Mouse (Mus musculus) adrenal gland, adult 2 months (tissue): Measurements from ENCODE around the gene Ubtd2. TPM values are rescaled to one million over a fixed set of nuclear protein-coding genes. Genes with fewer than 3 reads are reported as not detected.
A peak's percentile ranks its signal among the peaks of the same experiment; 100 is the strongest.

Source experiments
- DNase-seq: peaks from one replicate; pipeline ENCODE4 v3.0.0; 2021
- polyA plus RNA-seq: library from polyadenylated mRNA; depleted of rRNA; stranded (reverse); fragments of >200 nt; gene quantifications from 2 replicates; pipeline ENCODE4 v1.2.3, GENCODE M21; 2012
- total RNA-seq, 2 experiments: library from RNA; stranded (reverse); gene quantifications; 2 replicates each; pipeline ENCODE4 v1.2.3; 2021

Gene Ubtd2
- total and polyA plus RNA-seq, 3 experiments: 4.9 to 14.4 (median 12.2) TPM

GRCm38 (mm10) chr11:32519354-32519753 is 64.2 kb downstream of the Ubtd2 start:
- no peak for DNase-seq

GRCm38 (mm10) chr11:32521246-32521645 is 66.1 kb downstream of the Ubtd2 start:
- DNase-seq: no peak

- DNase-seq: no peak
These were observed 69.2 kb downstream of the Ubtd2 start for GRCm38 (mm10) chr11:32524122-32524920.

GRCm38 (mm10) chr11:32527006-32527405 is 71.8 kb downstream of the Ubtd2 start:
- no peak for DNase-seq

- DNase-seq: no peak
These were observed 75.0 kb downstream of the Ubtd2 start for GRCm38 (mm10) chr11:32530151-32530550.

GRCm38 (mm10) chr11:32531871-32532764 is 76.9 kb downstream of the Ubtd2 start, which contains the start of gene Efcab9:
TSS of gene Efcab9 (minus strand) at chr11:32532081.
- no peak for DNase-seq

GRCm38 (mm10) chr11:32532765-32533481 is 77.8 kb downstream of the Ubtd2 start, which contains the start of gene Stk10:
TSS of gene Stk10 (plus strand) at chr11:32533305.
- peak; percentile 96 for DNase-seq

- DNase-seq: peak; percentile 44
These were observed 78.5 kb downstream of the Ubtd2 start for GRCm38 (mm10) chr11:32533482-32534261.

- DNase-seq: no peak
These were observed 79.4 kb downstream of the Ubtd2 start for GRCm38 (mm10) chr11:32534453-32535075.

- DNase-seq: no peak
These were observed 80.5 kb downstream of the Ubtd2 start for GRCm38 (mm10) chr11:32535646-32536045.

- DNase-seq: no peak
These were observed 81.8 kb downstream of the Ubtd2 start for GRCm38 (mm10) chr11:32536954-32537353.

- peak; percentile 43 for DNase-seq
These were observed 83.3 kb downstream of the Ubtd2 start for GRCm38 (mm10) chr11:32538435-32538834.

GRCm38 (mm10) chr11:32538846-32539245 is 83.7 kb downstream of the Ubtd2 start:
- no peak for DNase-seq

- DNase-seq: no peak
These were observed 84.5 kb downstream of the Ubtd2 start for GRCm38 (mm10) chr11:32539717-32540116.

- no peak for DNase-seq
These were observed 85.3 kb downstream of the Ubtd2 start for GRCm38 (mm10) chr11:32540463-32540862.

- peak; percentile 60 for DNase-seq
These were observed 87.0 kb downstream of the Ubtd2 start for GRCm38 (mm10) chr11:32542181-32542580.

- peak; percentile 45 for DNase-seq
These were observed 87.7 kb downstream of the Ubtd2 start for GRCm38 (mm10) chr11:32542687-32543411.

GRCm38 (mm10) chr11:32544041-32544440 is 88.9 kb downstream of the Ubtd2 start:
- DNase-seq: no peak

GRCm38 (mm10) chr11:32544497-32544896 is 89.3 kb downstream of the Ubtd2 start:
- no peak for DNase-seq

GRCm38 (mm10) chr11:32545605-32546004 is 90.4 kb downstream of the Ubtd2 start:
- DNase-seq: no peak
